Mouse (Mus musculus): ENCODE data around the gene Ilk. TPM values are rescaled to one million over a fixed set of nuclear protein-coding genes. Genes with fewer than 3 reads are reported as not detected.
"Not testable (repeated sequence)": the region's sequence is repeated elsewhere in the genome, so short reads cannot be mapped to it uniquely, and the experiment has no call there.

Ilk gene
- total RNA-seq, 2 experiments from 2014 or later: 75.7 to 77.6 TPM

GRCm38 (mm10) chr7:105740851-105741250, 4.5 kb downstream of the Ilk start:
- intact Hi-C loops (cut with DNase I): no loop called here
- DNase-seq (ENCODE audit: low spot score in 2 of 2): no peak

GRCm38 (mm10) chr7:105741978-105742377, 5.6 kb downstream of the Ilk start:
- no peak for DNase-seq (ENCODE audit: low spot score in 2 of 2)
- intact Hi-C loops (cut with DNase I): no loop called here

GRCm38 (mm10) chr7:105742539-105743215, 6.3 kb downstream of the Ilk start:
- intact Hi-C loops (cut with DNase I); DNase-seq (ENCODE audit: low spot score in 2 of 2): not testable (repeated sequence)

- DNase-seq (ENCODE audit: low spot score in 2 of 2); intact Hi-C loops (cut with DNase I): not testable (repeated sequence)
Observed at GRCm38 (mm10) chr7:105743246-105743925, 7.0 kb downstream of the Ilk start.

GRCm38 (mm10) chr7:105743926-105744590, 7.7 kb downstream of the Ilk start, which contains the start of gene Taf10:
Gene Taf10, minus strand, starts transcription at chr7:105744361.
- DNase-seq (ENCODE audit: low spot score in 2 of 2): peak; percentile 87 to 93
- intact Hi-C loops (cut with DNase I): loop anchor here (2.0 kb wide), 2 partner anchors 67 to 187 kb away; partner anchors contain the start of gene Mrpl17

GRCm38 (mm10) chr7:105747776-105748175, 11.4 kb downstream of the Ilk start:
- intact Hi-C loops (cut with DNase I): loop anchor here (2.0 kb wide), 1 partner anchor 21 kb away; no protein-coding TSS in a partner anchor
- no peak for DNase-seq (ENCODE audit: low spot score in 2 of 2)

- intact Hi-C loops (cut with DNase I): loop anchor here (2.0 kb wide), 1 partner anchor 59 kb away; the partner anchor contains the start of gene Mrpl17
- peak; percentile 95 to 98 for DNase-seq (ENCODE audit: low spot score in 2 of 2)
Observed at GRCm38 (mm10) chr7:105751491-105752433, 15.4 kb downstream of the Ilk start, which contains the start of gene Tpp1. Gene Tpp1, minus strand, starts transcription at chr7:105752235.

- DNase-seq (ENCODE audit: low spot score in 2 of 2): no peak
- intact Hi-C loops (cut with DNase I): loop anchor here (2.0 kb wide), 1 partner anchor 58 kb away; the partner anchor contains the start of gene Mrpl17
Observed at GRCm38 (mm10) chr7:105752716-105753115, 16.3 kb downstream of the Ilk start.

- no peak for DNase-seq (ENCODE audit: low spot score in 2 of 2)
- intact Hi-C loops (cut with DNase I): loop anchor here (2.0 kb wide), 1 partner anchor 58 kb away; the partner anchor contains the start of gene Mrpl17
Observed at GRCm38 (mm10) chr7:105753281-105753680, 16.9 kb downstream of the Ilk start.

GRCm38 (mm10) chr7:105761813-105762484, 25.6 kb downstream of the Ilk start:
- DNase-seq (ENCODE audit: low spot score in 2 of 2): no peak
- intact Hi-C loops (cut with DNase I): no loop called here

GRCm38 (mm10) chr7:105762517-105763270, 26.3 kb downstream of the Ilk start:
- intact Hi-C loops (cut with DNase I): no loop called here
- DNase-seq (ENCODE audit: low spot score in 2 of 2): no peak

GRCm38 (mm10) chr7:105764331-105764730, 27.9 kb downstream of the Ilk start:
- DNase-seq (ENCODE audit: low spot score in 2 of 2): no peak
- intact Hi-C loops (cut with DNase I): no loop called here

- intact Hi-C loops (cut with DNase I): no loop called here
- no peak for DNase-seq (ENCODE audit: low spot score in 2 of 2)
Observed at GRCm38 (mm10) chr7:105767729-105768165, 31.4 kb downstream of the Ilk start.

- intact Hi-C loops (cut with DNase I): no loop called here
- no peak for DNase-seq (ENCODE audit: low spot score in 2 of 2)
Observed at GRCm38 (mm10) chr7:105769959-105770358, 33.6 kb downstream of the Ilk start.

GRCm38 (mm10) chr7:105772331-105772730, 35.9 kb downstream of the Ilk start:
- intact Hi-C loops (cut with DNase I): no loop called here
- DNase-seq (ENCODE audit: low spot score in 2 of 2): no peak

GRCm38 (mm10) chr7:105773041-105773440, 36.6 kb downstream of the Ilk start:
- DNase-seq (ENCODE audit: low spot score in 2 of 2): no peak
- intact Hi-C loops (cut with DNase I): no loop called here

GRCm38 (mm10) chr7:105774661-105775060, 38.3 kb downstream of the Ilk start:
- DNase-seq (ENCODE audit: low spot score in 2 of 2): no peak
- intact Hi-C loops (cut with DNase I): no loop called here

GRCm38 (mm10) chr7:105776026-105776425, 39.6 kb downstream of the Ilk start:
- intact Hi-C loops (cut with DNase I): no loop called here
- no peak for DNase-seq (ENCODE audit: low spot score in 2 of 2)

All from left cerebral cortex, postnatal 25 days (tissue).